Mouse (Mus musculus) megakaryocyte, embryonic 14.5 days (primary cell): ENCODE results near the gene Sdccag8.

ENCODE experiments used
- FLI1 ChIP-seq: IDR thresholded peaks from 2 replicates; pipeline ENCODE4 v1.6.1; 2012; ENCODE audit warnings: low read length, inconsistent platforms, mixed read lengths
- GATA1 ChIP-seq: IDR thresholded peaks from 3 replicates; pipeline ENCODE4 v1.6.1; 2012; ENCODE audit warnings: mixed read lengths, low read length, inconsistent platforms, borderline replicate concordance

DNA sequence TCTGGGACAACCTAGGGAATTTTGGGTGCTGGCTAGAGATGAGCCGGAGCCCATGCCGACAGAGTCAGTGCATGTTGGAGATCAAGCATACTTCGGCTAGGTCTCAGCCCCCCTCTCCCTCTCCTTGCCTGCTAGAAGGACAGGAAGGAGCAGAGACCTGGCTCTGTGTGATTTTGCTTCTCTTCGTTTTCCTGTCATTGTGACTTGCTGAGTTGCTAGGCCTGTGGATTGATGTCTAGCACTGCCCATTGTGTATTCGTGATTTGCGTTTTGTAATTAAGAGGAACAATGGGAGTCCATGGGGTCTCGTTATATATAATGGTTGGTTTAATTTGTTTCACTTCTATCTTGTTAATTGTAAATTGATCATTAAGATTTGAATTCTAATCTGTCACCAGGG lies 137.4 kb downstream of the Sdccag8 start:
- TF ChIP-seq GATA1 (no peak), FLI1 (no peak)
